Mouse (Mus musculus): ENCODE measurements around the gene Musk.
A peak's percentile ranks its signal among the peaks of the same experiment; 100 is the strongest.

The Musk gene

GRCm38 (mm10) chr4:58413188-58414185 is 127.7 kb downstream of the Musk start:
- DNase-seq (ENCODE audit: extremely low read depth, insufficient read length, low spot score) = peak; percentile 82

GRCm38 (mm10) chr4:58415537-58415936 is 129.8 kb downstream of the Musk start:
- no peak for DNase-seq (ENCODE audit: extremely low read depth, insufficient read length, low spot score)

GRCm38 (mm10) chr4:58417319-58417718 is 131.6 kb downstream of the Musk start:
- DNase-seq (ENCODE audit: extremely low read depth, insufficient read length, low spot score) = peak; percentile 73

- DNase-seq (ENCODE audit: extremely low read depth, insufficient read length, low spot score) = no peak
Observed at GRCm38 (mm10) chr4:58419225-58419624, 133.5 kb downstream of the Musk start.

GRCm38 (mm10) chr4:58423276-58423930 is 137.6 kb downstream of the Musk start:
- DNase-seq (ENCODE audit: extremely low read depth, insufficient read length, low spot score) = no peak
